Mouse (Mus musculus) cerebellum, adult (tissue): ENCODE data around the gene Cradd.

Source experiments
- ATAC-seq: cut with Nextera tagmentation; 2 replicates; pipeline ENCODE4 v1.9.2; 2017; ENCODE audit warnings: mild to moderate bottlenecking, moderate library complexity, mixed read lengths; ENCODE audit not compliant: insufficient number of reproducible peaks, low FRiP score, low TSS enrichment

Gene Cradd

GRCm38 (mm10) chr10:95182405-95182804 lies 141.5 kb downstream of the Cradd start:
- no peak for ATAC-seq

- no peak for ATAC-seq
These were observed 142.4 kb downstream of the Cradd start for GRCm38 (mm10) chr10:95181553-95181952.

GRCm38 (mm10) chr10:95180900-95181299 lies 143.0 kb downstream of the Cradd start:
- no peak for ATAC-seq

GRCm38 (mm10) chr10:95180177-95180576 lies 143.8 kb downstream of the Cradd start:
- no peak for ATAC-seq

- no peak for ATAC-seq
These were observed 145.1 kb downstream of the Cradd start for GRCm38 (mm10) chr10:95178785-95179184.

- no peak for ATAC-seq
These were observed 148.4 kb downstream of the Cradd start for GRCm38 (mm10) chr10:95175423-95176120.

GRCm38 (mm10) chr10:95174260-95174659 lies 149.7 kb downstream of the Cradd start:
- no peak for ATAC-seq

- no peak for ATAC-seq
These were observed 153.1 kb downstream of the Cradd start for GRCm38 (mm10) chr10:95170721-95171354.

- ATAC-seq, result no peak
These were observed 159.0 kb downstream of the Cradd start for GRCm38 (mm10) chr10:95164949-95165348.

GRCm38 (mm10) chr10:95162691-95163374 lies 161.1 kb downstream of the Cradd start:
- ATAC-seq, result no peak

- no peak for ATAC-seq
These were observed 164.2 kb downstream of the Cradd start for GRCm38 (mm10) chr10:95159675-95160256.

GRCm38 (mm10) chr10:95156410-95156809 lies 167.5 kb downstream of the Cradd start:
- ATAC-seq, result no peak

- no peak for ATAC-seq
These were observed 169.3 kb downstream of the Cradd start for GRCm38 (mm10) chr10:95154675-95155074.

- ATAC-seq, result no peak
These were observed 170.7 kb downstream of the Cradd start for GRCm38 (mm10) chr10:95153224-95153623.

GRCm38 (mm10) chr10:95152503-95152989 lies 171.4 kb downstream of the Cradd start:
- no peak for ATAC-seq

GRCm38 (mm10) chr10:95151012-95151768 lies 172.7 kb downstream of the Cradd start:
- ATAC-seq, result no peak; the same call in 1 of the 2 replicates

GRCm38 (mm10) chr10:95149666-95150065 lies 174.3 kb downstream of the Cradd start:
- ATAC-seq, result no peak

- ATAC-seq, result no peak
These were observed 175.3 kb downstream of the Cradd start for GRCm38 (mm10) chr10:95148641-95149040.

- ATAC-seq, result no peak
These were observed 176.6 kb downstream of the Cradd start for GRCm38 (mm10) chr10:95147136-95147901.
